Mouse (Mus musculus): Measurements from ENCODE around the gene Rgs4. TPM values are rescaled to one million over a fixed set of nuclear protein-coding genes. Genes with fewer than 3 reads are reported as not detected.

Gene Rgs4
- total RNA-seq, 1 experiment from 2014 or later: not detected

GRCm38 (mm10) chr1:169695356-169695755 is 52.1 kb downstream of the Rgs4 start:
- no peak for ATAC-seq (replicated peaks; ENCODE audit: insufficient number of reproducible peaks, low FRiP score, low TSS enrichment, poor library complexity, severe bottlenecking)

GRCm38 (mm10) chr1:169693537-169693936 is 53.9 kb downstream of the Rgs4 start:
- no peak for ATAC-seq (replicated peaks; ENCODE audit: insufficient number of reproducible peaks, low FRiP score, low TSS enrichment, poor library complexity, severe bottlenecking)

GRCm38 (mm10) chr1:169693040-169693439 is 54.4 kb downstream of the Rgs4 start:
- no peak for ATAC-seq (replicated peaks; ENCODE audit: insufficient number of reproducible peaks, low FRiP score, low TSS enrichment, poor library complexity, severe bottlenecking)

Other genes starting within 250 kb of the Rgs4 start
- 0.57 to 4.6 TPM (median 1.7 TPM) in 3 replicates for gene Nuf2, start 216.2 kb downstream of the Rgs4 start, total RNA-seq (2017)
- gene Rgs5, start 92.1 kb downstream of the Rgs4 start, total RNA-seq (2017): not detected in 3 replicates
- gene Ccdc190, start 181.0 kb upstream of the Rgs4 start, total RNA-seq (2017): not detected in 3 replicates
- gene Hsd17b7, start 221.6 kb upstream of the Rgs4 start, total RNA-seq (2017): 2.3 to 5.8 TPM (median 4.1 TPM) in 3 replicates

Data from monocyte, adult 5-6 weeks (primary cell).